In genomic region chr1:162184003-162184748, GRCm38 (mm10) we compare ENCODE assay signal across 8 mouse cellular contexts.
A peak's percentile ranks its signal among the peaks of the same experiment; 100 is the strongest.
DNase-seq lines count a peak whose midpoint lies in the region; ATAC-seq lines count a peak whose summit lies in the region.

No protein-coding gene starts in this region.

- H3K9me3 ChIP-seq in forebrain, embryonic 13.5 days (replicated peaks): no peaks in the 10 kb centered on the region
- H3K9me3 ChIP-seq in limb, embryonic 11.5 days (ENCODE audit: control insufficient read depth, low read length): no peaks in the 10 kb centered on the region

- intact Hi-C loops in heart, postnatal 25 days (cut with DNase I): no loop called here

- WGBS in forebrain, embryonic 13.5 days: 48% methylated on average over 14 of the region's 14 CpGs
- WGBS in limb, embryonic 11.5 days: 40% methylated on average over 14 of the region's 14 CpGs

- H3K27ac ChIP-seq in forebrain, embryonic 13.5 days: no peak overlapping the region; the same call in 1 of the 2 replicates
- peak overlapping the region; percentile 72 for H3K27ac ChIP-seq in limb, embryonic 11.5 days (replicated peaks; ENCODE audit: low read depth, low read length)

- H3K4me1 ChIP-seq in forebrain, embryonic 13.5 days: peaks cover 30% of the 10 kb centered on the region
- H3K4me1 ChIP-seq in limb, embryonic 11.5 days (ENCODE audit: control insufficient read depth, insufficient read depth, low read length): peaks cover 58% of the 10 kb centered on the region

- no peaks in the 10 kb centered on the region for H3K36me3 ChIP-seq in forebrain, embryonic 13.5 days (ENCODE audit: poor library complexity, severe bottlenecking)
- no peaks in the 10 kb centered on the region for H3K36me3 ChIP-seq in limb, embryonic 11.5 days (ENCODE audit: control insufficient read depth, insufficient read depth, low read length)

- peak; percentile 52 to 75 for DNase-seq in urinary bladder, postnatal 4 days (ENCODE audit: low spot score in 2 of 2)
- no peak for DNase-seq in urinary bladder, adult 18-20 months (ENCODE audit: low spot score in 2 of 2)
- peak; percentile 38 for DNase-seq in heart, postnatal 25 days (ENCODE audit: low spot score)
- DNase-seq in limb, embryonic 11.5 days (ENCODE audit: low spot score): no peak
- peak; percentile 6 for DNase-seq in telencephalon, adult 2 months (ENCODE audit: low read depth, low spot score)
- DNase-seq in urinary bladder, postnatal 25 days (ENCODE audit: low spot score): no peak

- H3K4me2 ChIP-seq in forebrain, embryonic 13.5 days: no peak overlapping the region
- H3K4me2 ChIP-seq in limb, embryonic 11.5 days (ENCODE audit: low read depth, severe bottlenecking): no peak overlapping the region

- ATAC-seq in forebrain, embryonic 13.5 days: 0 out of 2 replicates have a peak, but pooled peaks have one; percentile 38
- ATAC-seq in limb, embryonic 11.5 days (ENCODE audit: insufficient number of reproducible peaks, low FRiP score, low TSS enrichment, low read depth): no peak
- ATAC-seq in inflammation-experienced regulatory T-cells, adult 6 months: no peak

- no peaks in the 10 kb centered on the region for H3K27me3 ChIP-seq in forebrain, embryonic 13.5 days
- H3K27me3 ChIP-seq in limb, embryonic 11.5 days (ENCODE audit: control insufficient read depth, insufficient read depth, low read length): no peaks in the 10 kb centered on the region

- no peak overlapping the region for H3K9ac ChIP-seq in forebrain, embryonic 13.5 days
- peak overlapping the region; percentile 34; the same call in 1 of the 2 replicates for H3K9ac ChIP-seq in limb, embryonic 11.5 days (ENCODE audit: low read length)

- no peak overlapping the region for H3K4me3 ChIP-seq in forebrain, embryonic 13.5 days
- H3K4me3 ChIP-seq in limb, embryonic 11.5 days (ENCODE audit: low read depth, low read length): no peak overlapping the region

Comparison
In these comparisons a context has a peak if more than half of its experiments do, and no peak if none do; other contexts are left out.
1. DNase-seq: peak in urinary bladder, postnatal 4 days (2 of 2), heart, postnatal 25 days (single experiment) and telencephalon, adult 2 months (single experiment); none in urinary bladder, adult 18-20 months (0 of 2), limb, embryonic 11.5 days (single experiment) and urinary bladder, postnatal 25 days (single experiment).